Mouse (Mus musculus) frontal cortex, adult 2 months (tissue): ENCODE data around the gene Gm21060. TPM values are rescaled to one million over a fixed set of nuclear protein-coding genes. Genes with fewer than 3 reads are reported as not detected.
"Not testable (repeated sequence)": the region's sequence is repeated elsewhere in the genome, so short reads cannot be mapped to it uniquely, and the experiment has no call there.

Experiments used
- DNase-seq, 2 experiments: peaks; one replicate each; pipeline ENCODE4 v3.0.0; 2022; ENCODE audit warnings: low spot score in 1 of 2; ENCODE audit errors: extremely low spot score in 1 of 2
- polyA plus RNA-seq: library from polyadenylated mRNA; depleted of rRNA; stranded (reverse); fragments of >200 nt; gene quantifications from 2 replicates; pipeline ENCODE4 v1.2.3, GENCODE M21; 2012; rRNA removed

The Gm21060 gene
- polyA plus RNA-seq = not detected in 2 replicates

DNA sequence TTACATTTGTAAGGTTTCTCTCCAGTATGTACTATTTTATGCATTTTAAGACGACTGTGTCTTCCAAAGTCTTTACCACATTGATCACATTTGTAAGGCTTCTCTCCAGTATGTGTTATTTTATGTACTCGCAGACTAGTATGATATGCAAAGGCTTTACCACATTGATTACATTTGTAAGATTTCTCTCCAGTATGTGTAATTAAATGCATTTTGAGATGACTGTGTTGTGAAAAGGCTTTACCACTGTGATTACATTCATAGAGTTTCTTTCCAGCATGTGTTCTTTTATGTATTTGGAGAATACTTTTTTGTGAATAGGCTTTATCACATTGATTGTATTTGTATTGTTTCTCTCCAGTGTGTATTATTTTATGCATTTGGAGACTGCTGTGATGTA is at the start of gene Gm21060:
Gene Gm21060 (minus strand): TSS at position 101 of the 400 bp plus-strand sequence.
- DNase-seq = no peak

DNA sequence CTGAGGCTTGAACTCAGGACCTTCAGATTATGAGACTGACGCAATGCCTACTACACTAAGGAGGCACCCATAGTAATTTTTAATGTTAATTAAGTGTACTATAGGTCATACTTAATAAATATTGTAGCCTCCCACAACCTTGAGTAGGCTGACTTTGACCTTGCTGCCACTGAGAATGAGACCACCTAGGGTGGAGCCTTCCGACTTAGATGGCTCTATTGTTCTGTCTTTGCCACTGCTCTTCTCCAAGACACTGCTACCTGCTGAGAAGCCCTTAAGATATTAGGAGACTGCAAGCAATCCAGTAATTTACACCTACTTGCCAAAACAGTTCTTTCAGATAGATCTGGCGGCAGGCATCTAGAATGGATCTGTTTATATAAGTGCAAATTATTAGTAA is 24.0 kb upstream of the Gm21060 start:
- not testable (repeated sequence) for DNase-seq

DNA sequence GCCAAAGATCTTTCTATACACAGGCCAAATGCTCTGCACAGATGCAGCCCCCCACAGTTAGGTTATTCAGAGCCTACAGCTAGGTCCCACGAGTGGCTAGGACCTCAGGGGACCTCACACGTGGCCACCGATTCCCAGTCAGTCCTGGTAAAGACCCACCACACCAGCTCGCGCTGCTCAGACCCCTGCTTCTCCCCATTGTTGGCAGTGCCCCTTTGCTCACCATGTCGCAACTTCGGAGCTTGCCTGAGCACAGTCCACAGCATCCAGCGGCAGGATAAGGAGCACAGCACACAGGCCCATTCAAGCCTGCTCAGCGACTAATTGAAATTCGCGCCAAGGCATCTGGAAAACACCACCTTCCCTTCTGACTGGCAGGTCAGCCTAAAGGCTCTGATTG is 16.3 kb upstream of the Gm21060 start:
- DNase-seq = not testable (repeated sequence)

DNA sequence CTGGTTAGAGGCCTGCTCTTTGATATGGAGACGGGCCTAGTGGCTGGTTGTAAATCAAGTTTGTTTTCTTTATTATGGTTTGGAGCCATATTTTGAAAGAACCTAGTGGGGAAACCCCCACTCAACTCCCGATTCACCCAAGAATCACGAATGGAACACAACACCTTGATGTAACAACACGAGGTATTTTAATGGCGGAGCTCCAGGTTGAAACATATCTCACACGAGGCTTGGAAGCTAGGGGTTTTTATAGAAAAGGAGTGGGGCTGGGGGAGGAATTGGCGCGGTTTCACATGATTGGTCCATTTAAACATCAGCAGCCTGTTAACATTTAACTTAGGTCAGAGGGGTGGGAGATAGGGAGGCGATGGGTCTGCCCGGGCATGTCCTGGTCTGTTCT is 15.5 kb upstream of the Gm21060 start:
- not testable (repeated sequence) for DNase-seq

DNA sequence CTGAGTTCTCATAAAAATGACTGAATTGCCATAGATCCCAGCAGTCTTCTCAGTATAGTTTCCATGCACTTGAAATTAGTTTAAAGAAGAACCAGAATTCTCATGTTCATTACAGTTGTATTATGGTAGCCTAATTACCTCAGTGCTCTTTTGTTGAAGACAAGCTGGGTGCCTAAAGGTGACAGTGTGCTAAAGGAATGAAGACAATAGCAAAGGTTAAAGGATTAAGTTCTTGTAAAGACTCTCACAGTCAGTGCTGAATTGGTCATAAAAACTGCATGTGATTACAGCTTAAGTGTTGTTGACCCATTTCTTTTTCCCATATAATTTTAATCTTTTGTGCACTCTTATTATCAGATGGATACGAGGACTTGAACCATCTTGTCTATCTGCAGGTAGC is 11.2 kb upstream of the Gm21060 start:
- not testable (repeated sequence) for DNase-seq

DNA sequence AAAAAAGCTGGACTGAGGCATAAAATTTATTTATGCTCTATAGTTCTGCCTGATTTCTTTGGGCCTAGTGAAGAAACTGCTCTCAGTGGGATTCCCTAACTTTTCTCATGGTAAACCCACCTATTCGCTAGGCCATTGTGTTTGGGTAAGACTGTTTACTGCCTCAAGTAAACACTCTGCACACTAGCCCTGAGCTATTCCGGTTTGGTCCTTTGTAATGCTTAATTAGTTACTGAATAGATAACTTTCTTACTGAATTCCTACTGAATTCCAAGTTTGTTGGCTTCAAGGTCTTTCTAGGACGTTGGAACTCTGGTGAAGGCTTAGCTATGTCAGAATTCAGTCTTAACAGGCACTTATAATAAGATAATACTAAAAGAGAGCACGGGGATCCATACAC is 11.8 kb downstream of the Gm21060 start:
- not testable (repeated sequence) for DNase-seq

DNA sequence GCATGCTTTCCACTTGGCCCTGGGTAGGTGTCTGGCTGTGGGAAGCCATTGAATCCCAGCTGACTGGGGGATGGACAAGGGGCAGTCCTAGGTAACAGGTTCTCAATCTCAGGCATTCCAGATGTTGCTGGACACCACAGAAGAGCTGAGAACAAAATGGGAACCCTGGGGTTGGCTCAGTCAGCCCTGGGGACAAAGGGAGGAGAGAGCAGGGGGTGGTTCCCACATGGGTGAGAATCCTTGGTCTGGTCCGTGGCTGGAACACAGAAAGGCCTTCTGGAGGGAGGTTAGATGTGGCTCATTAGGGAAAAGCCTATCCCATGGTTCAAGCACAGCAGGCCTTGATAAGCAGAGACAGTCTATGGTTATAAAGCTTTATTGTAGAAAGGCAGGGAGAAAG is 13.3 kb downstream of the Gm21060 start:
- DNase-seq = no peak

DNA sequence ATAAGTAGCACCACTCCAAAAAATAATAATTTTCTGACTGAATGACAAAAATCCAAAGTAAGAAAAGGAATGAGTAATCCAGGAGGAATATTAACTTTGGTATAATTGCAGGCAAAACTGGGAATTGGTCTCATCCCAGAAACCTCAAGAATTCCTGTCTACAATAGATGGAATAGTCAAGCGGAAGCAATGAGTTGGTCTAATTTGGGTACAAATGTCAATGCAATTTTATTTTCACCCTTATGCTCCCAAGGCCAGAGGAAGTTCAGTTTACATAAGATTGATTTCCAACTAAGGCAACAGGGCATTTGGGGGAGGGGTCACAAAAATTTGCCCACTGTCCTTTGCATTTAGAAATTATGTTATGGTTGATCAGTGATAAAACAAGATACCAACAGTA is 21.4 kb downstream of the Gm21060 start:
- no peak for DNase-seq

DNA sequence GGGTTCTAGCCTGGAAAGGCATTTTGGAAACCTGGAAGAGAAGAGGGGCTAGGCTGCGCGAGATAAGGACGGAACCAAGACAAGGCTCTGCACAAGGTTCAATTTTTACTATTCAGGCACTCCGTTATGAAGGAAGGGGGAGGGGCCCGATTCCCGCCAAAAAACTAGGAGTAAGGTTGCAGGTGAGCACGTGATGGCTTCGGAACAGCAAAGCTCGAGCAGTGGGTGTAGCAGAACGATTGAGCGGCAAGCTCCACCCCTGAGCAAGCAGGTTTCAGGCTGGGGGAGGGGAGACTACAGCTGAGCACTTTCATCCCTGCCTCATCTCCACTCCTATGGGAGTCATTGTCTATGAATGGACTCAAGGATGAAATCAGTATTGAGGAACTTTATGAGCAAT is 27.7 kb downstream of the Gm21060 start:
- not testable (repeated sequence) for DNase-seq

DNA sequence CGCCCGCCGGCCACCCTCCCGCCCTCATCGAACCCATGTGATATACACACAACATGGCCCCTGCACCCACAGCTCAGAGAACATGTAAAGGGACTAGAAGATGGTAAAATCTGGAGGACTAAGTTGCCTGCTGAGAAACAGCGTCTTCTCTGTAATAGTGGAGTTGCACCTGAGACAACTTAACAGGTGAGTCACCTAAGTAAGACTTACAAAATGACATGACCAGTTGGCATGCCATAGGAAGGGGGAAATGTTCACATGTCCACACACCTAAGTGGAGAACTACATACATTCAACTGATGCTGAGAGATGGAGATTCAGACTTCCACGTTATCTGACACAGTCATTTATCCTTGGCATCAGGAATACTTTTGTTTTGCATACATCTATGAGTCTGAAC is 29.7 kb downstream of the Gm21060 start:
- no peak for DNase-seq

DNA sequence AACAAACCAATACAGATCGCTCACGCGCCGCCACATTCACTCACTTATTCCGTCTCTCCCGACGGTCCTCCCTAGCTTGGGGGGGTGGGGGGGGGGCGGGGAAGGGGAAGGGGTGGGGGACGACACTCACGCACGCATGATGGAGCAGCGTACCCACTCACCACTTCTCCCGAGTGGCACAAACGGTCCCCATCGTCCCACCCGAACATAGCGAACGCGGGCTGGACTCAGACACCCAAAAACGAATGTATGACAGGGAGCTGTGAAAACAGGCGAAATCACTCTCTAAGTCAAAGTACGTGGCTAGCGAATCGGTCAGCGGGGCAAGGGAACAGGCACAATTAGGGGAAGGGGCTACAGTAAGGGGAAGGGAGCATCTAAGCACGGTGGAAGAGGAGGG is 30.2 kb downstream of the Gm21060 start:
- DNase-seq = peak in 1 of 2 experiments; percentile 7

DNA sequence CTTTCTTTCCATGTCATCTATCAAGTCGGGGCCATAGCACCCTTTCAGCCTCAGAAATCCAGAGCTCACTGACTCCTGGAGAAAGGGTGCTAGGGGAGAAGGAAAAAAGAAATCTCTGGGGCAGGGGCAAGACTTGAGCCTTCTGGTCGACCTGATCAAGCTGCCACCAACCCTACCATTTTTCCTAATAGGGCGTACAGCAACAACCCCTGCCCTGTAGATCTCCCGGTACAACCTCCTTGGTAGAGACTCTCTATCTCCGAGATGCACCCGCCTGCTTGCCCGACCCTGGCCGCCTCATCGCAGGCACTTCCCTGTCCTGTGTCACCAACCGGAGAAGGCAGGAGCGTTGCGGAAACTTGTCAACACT is 30.6 kb downstream of the Gm21060 start:
- DNase-seq = peak in 1 of 2 experiments; percentile 32

DNA sequence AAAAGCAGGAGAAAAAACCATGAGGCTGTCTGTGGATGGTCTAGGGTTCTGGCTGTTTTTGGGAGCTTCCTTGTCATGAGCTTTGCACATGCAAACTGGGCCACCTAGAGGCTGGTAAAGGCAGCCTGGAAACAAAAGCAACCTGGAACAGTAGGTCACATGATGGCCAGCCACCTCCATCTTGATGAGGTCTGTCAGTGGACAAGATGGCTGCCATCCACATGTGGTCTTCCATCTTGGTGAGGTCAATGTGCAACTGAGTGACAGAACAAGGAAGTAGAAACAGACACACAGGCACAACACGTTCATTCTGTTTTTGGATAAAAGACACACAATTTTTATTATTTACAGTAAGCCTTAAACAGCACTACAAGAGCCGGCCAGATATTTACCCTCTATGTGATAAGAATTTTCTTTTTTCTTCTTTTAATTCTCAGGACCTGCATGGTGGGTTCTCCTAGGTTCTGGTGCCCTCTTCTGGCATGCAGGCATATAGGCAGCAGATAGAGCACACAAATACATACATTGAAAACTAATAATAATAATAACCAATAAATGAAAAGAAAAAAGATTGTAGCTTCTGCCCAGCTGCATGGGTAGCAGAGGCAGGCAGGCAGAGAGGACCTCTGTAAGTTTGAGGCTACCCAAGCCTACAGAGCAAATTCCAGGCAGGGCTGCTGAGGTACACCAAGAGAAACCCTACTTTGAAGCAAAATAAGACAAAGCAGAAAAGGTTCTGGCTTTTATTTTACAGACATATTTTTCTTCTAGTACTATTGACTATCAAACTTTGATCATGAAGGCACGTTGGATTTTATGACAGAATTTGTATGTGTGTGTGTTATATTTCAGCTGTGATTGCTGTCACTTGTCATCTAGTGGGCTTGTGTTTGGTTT is 31.3 kb downstream of the Gm21060 start:
- DNase-seq = peak; percentile 29 to 72

DNA sequence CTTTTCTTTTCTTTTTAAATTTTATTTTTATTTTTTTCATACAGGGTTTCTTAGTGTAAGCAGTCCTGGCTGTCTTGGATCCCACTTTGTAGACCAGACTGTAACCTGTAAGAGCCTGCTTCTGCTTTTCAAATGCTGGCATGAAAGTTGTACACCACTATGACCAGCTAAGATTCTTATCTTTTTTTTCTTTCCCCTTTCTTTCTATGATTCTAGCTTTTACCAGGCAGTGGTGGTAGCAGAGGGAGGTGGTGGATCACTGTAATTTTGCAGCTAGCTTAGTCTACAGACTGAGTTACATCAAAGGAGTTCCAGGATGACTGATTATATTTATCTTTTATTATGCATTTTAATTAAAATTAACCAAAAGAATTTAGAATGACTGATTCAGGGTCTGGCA is 31.9 kb downstream of the Gm21060 start:
- no peak for DNase-seq

DNA sequence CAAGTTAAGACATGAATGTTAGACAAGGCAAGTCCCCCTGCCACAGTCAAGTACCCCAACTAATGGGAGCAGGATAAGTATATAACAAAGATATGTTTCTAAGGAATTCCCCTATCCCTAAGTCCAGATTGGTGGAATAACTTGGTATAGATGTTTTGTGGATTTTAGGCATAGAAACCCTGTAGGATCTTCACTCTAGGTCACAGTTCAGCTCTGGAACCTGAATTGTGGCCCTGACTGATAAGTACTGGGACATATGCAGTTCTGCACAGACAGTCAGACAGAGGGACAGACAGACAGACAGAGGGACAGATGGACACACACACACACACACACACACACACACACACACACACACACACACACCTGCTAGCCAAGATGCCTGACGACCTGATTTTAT is 32.6 kb downstream of the Gm21060 start:
- no peak for DNase-seq

DNA sequence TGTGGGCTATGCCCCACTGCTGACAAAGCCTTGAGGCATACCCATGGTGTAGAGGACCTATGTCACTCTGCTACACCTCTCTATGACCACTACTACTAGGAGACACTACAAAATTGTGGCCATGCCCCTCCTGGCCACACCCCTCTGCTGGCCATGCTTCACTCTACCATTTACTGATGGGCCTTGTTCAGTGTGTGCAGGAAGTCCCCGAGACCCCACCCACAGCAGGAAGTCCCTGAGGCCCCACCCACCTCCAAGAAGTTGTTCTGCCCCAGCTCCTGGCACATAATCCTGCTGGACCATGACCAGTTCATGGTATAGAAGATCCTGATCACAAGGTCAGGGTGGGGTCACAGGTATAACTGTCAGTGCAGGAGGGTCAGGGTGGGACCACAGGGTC is 35.6 kb downstream of the Gm21060 start:
- no peak for DNase-seq

DNA sequence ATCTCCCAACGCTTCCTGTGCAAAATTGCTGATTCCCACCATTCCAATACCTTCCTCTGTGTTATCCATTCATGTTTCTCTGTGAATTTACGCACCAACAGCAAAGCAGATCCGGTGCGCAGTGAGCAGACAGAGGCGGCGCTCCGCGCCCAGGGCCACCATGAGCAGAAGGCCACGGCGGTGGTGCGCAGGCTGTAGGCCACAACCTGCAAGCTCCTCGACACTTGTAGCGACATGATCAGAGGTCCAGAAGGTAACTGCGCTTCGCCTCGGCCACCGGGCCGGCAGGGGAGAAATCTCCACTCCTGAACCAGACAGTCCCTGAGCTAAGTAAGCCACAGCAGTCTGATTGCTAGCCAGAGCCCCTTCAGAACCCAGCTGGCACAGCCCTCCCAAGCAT is 39.1 kb downstream of the Gm21060 start:
- no peak for DNase-seq

DNA sequence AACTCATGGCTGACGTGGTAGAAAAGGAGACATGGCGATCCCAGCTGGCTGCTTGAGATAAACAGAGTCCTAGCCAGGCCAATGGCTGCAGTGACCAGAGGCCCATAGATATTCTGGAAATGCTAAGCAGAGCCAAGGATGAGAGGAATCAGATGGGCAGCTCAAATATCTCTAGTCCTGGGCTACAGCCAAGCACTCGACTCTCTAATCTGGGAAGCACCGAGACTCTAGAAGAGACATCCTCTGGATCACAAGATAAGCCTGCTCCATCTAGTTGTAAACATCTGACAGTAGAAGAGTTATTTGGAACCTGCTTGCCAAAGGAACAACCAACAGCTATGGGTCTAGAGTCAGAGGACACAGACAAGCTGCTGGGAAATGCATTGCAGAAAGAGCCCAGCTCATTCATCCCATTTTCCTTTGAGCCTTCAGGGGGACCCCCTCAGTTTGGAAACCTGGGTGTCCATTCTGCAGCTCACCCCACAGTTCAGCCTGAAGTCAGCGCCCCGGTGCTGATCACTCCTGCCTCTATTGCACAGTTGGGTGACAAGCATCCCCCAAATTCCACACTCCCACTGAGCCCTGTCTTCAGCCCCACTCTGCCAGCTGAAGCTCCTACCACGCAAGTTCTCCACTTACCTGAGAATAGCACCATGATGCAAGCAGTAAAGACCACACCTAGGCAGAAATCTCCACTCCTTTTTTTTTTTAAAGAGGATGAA is 40.5 kb downstream of the Gm21060 start:
- DNase-seq = no peak

DNA sequence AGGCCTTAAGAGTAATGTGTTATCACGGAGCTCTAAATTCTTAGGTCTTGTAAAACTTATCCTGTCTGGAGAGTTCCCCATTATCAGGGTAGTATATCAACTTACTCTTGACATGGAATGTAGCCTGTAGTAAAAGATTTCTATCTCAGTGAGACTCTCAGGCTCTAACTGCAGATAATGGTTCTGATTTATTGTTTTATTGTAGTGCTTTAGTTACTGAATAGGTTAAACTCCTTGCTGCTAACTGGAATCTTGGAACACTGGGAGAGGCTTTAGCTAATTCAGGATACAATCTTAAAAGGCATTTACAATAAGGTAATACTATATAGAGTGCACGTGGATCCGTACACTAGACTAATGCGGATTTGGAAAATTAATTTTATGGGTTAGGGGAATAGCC is 49.5 kb downstream of the Gm21060 start:
- DNase-seq = not testable (repeated sequence)
